Mouse (Mus musculus) heart, adult 2 months (tissue): ENCODE data around the gene Pigv.

Experiments used
- CTCF ChIP-seq: fragments of 200-600 bp; IDR thresholded peaks from 2 replicates; pipeline ENCODE4 v1.8.1; 2022; ENCODE audit warnings: antibody characterized with exemption, mild to moderate bottlenecking, moderate library complexity
- EP300 ChIP-seq: fragments of 200-500 bp; IDR thresholded peaks from 2 replicates; pipeline ENCODE4 v1.6.1; 2011; ENCODE audit warnings: low read depth, low read length, control low read depth; ENCODE audit not compliant: insufficient read depth

DNA sequence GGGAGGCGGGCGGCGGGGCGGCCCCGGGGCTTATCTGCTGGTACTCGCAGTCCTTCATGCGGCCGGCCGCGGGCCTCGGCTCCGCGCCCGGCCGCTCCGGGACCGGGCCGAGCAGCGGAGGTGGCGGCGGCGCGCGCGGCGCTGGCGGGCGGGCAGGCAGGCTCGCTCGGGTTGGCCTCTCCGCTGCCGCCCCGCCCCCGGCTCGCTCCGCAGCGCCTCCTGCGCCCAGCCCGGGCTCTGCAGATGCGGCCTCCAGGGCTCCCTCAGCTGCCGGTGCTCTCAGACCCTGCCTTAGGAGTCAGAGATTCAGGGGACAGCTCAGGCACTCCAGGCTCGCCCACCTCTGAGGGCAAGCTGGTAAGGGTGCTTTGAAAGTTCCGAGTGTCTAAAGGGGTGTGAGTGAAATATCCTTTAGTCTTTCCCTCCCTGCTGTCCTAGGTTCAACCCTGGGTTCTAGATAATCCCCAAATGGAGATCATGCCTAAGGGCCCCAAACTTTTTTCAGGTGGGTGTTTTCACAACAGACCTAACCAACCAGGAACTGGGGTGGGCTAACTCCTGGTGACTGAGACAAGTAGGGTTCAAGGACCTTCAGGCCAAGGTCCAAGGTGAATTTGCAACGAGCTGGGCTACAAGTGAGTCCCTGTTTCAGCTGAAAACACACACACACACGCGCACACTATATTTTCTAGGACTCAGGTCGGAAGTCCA is 39.0 kb downstream of the Pigv start:
- TF ChIP-seq CTCF (peak; percentile 81), EP300 (0 out of 2 replicates have a peak, but pooled peaks have one; percentile 25)
